Mouse (Mus musculus) right cerebral cortex, postnatal 25 days (tissue): ENCODE data around the gene Myo3b.

Experiments
- DNase-seq: peaks from one replicate; pipeline ENCODE4 v3.0.0; 2022

The Myo3b gene

DNA sequence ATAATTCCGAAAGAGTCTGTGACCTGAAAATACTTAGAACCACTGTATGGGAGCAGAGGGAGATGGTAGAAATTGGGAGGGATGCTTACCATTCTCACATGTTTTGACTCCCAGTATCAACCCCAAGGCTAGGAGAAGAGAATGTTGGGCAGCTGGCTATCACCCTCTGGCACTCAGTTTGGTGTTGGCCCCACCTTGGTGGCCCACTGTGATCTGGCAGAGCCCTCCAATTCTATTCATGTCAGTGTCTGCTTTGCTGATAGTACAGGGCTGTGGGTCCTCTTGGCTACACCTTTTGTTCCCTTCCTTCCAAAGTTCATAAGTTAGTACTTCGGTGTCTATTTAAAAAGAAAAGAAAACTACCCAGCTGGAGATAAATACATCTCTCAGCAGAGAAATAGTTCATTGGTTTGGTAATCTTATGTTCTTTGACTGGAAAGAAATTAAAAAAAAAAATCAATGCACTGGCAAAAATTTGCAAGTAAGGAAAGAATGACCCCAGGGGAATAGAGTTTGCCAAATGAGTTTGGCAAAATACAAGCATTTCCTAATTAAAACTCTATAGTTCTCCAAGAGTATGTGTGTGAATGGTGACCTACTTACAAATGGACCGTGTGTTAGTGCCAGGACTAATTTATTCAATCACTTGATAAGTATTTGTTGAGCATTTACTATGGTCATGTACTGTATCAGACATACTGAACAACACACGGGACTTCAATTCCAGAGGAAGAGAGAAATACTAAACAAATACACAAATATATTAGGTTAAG is 98.5 kb downstream of the Myo3b start:
- DNase-seq = no peak

DNA sequence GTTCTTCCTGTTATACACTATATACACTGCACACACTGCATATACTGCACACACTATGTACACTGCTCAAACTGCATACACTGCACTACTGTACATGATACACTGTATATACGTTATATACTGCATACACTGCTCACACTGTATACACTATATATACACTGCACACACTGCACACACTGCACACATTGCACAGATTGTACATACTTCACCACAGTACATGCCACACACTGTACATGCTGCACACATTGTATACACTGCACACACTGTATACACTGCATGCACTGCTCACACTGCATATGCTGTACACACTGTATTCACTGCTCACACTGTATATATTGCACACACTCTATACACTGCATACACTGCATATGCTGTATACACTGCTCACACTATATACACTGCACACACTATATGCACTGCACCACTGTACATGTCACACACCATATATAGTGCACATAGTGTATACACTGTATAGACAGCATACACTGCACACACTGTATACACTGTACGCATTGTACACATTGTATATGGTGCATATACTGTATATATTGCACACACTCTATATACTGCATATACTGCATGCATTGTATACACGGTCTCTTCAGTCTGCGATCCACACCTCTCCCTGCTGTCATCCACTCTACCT is 104.7 kb downstream of the Myo3b start:
- no peak for DNase-seq

DNA sequence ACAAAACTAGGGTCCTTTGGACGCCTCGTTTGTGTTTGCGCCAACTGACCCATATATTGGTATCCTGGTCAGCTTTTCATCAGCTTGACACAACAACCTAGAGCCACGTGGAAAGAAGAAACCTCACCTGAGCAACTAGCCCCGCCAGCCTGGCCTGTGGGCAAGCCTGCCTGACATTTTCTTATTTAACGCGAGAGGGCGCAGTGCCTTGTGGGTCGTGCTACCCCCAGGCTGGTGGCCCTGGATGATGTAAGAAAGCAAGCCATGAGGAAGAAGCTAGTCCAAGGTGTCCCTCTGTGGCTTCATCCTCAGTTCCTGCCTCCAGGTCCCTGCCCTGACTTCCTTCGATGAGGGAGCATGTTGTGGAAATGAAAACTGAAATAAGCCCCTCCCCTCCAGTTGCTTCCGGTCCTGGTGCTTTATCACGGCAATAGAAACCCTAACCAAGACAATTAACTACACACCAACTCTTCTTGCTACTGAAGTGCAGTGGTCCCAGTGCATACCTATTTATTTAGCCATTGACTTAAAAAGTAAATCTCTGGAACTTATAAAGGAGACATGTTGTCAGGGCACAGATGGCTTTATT is 108.2 kb downstream of the Myo3b start:
- DNase-seq = no peak

DNA sequence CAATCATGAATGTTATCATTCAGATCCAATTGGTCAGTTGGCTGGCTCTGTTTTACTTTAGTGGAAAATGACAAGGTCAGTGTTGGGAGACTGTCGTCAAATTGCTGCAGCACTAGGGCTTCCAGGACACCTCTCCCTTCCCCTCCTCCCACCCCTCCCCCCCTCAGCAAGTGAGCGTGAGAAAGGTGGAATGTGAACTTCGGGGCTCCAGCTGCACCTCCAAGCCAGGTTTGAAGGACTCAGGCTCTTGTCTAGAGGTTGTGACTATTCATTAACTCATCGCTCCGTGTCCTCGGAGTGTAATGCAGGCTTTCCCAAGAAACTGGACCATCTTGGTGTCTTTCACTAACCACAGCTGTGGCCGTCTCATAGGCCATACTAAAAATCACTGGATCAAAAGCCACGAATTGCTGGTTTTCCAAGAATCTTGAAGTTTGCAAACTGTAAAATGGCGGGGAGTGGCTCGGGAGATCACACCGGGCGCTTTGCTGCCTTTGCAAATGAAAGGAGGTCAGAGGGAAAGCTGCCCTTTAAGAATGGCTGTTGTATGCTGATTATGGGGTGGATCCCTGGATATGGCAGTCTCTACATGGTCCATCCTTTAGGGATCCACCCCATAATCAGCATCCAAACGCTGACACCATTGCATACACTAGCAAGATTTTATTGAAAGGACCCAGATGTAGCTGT is 110.0 kb downstream of the Myo3b start:
- no peak for DNase-seq

DNA sequence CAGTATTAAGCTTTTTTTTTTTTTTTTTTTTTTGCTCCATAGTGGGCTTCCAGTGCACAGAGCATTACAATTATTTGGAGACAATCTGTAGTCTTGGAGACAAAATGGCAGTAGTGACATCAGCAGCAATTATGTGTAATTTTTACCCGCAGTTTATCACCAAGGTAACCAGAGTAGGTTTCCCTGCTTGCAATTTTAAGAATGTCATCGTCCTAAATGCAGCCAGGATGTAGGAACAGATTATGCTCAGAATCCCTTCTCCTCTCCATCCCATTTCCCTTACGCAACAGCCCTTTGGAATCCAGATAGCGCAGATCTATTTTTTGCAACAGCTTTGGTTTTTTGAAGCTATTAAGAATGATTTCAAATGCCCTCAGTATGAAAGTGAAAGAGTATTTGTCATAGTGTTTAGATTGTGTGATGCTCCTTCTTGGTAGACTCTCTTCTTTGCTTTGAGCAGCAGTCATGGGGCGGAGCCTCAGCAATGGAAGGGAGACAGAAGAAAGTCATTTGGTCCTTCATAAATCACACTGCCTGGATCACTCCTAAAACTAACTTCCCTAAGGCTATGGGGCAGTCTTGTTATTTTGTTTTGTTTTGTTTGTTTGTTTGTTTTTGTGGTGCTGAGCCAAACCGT is 111.6 kb downstream of the Myo3b start:
- DNase-seq = no peak

DNA sequence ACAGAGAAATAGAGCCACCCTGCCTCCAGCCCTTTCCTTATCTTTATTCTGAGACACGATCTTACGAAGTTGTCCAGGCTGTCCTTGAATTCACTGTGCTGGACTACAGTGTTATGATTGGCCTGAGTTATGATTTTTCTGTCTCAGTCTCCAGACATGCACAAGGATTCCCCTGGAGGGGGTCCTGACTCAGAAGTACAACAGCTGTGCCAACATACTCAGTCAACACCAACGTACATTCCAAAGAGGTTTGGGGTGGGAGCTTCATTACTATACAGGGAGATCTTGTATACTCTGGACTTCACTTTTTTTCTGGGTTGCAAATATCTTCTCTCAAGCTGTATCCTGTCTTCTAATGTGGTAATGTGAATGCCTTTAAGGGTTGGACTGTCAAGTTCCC is 113.0 kb downstream of the Myo3b start:
- no peak for DNase-seq

DNA sequence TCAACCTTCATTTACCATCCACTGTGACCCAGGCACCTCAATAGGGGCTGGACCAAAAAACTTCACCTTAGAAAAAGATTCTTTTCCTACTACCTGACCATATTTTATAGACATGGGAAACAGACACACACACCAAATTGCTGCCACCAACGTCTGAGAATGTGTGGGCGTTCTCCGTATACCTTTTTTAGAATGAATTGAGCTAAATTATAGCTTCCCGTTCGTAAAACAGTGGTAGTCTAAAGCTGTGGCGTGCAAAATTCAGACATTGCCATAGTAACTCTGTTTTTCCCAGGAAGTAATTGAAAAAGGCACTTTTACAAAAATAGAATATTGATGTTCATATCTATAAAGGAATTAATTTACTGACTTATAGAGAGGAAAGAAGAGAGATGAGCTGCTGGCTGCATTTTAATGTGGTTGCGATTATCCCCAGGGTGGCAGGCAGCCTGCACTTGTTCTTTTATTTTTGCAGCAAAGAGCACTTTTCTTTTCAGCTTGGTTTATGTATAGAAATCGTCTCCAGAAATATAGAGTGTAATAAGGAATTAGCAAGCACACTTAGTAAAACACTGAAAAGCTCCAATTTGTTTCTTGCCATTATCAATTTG is 116.4 kb downstream of the Myo3b start:
- DNase-seq = no peak

DNA sequence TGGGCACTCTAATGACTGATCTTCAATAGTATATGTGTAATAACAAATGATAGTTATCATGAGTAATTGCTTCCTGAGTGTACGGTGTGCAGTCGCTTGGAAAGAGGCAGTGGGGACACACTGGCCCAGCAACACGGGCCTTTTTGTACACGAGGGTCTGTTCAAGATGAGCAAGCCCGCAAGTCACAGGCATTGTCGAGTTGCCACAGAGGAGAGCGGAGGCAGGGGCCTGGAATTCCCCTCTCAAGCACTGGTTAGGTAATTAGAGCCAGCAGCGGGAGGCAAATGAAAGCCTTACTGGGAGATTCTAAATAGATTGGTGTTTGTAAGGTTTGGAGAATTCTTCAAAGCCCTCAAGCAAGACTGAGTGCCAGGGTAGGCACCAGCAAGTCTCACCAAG is 120.6 kb downstream of the Myo3b start:
- no peak for DNase-seq

DNA sequence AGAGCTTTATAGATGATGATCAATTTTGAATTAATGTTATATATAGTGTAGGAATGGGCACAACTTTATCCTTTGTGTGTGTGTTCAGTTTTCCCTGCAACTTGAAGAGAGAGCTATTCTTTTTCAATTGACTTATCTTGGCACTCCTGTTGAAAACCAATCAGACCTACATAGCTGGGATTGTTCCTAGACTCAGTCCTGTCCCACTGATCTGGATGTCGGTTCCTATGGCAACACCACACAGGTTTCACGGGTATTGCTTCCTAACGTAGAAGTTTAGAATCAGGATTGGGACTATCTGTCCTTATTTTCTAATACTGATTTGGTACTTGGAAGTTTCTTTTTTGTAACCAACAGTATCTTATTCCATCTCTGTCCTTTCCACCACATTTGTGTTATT is 127.3 kb downstream of the Myo3b start:
- DNase-seq = no peak

DNA sequence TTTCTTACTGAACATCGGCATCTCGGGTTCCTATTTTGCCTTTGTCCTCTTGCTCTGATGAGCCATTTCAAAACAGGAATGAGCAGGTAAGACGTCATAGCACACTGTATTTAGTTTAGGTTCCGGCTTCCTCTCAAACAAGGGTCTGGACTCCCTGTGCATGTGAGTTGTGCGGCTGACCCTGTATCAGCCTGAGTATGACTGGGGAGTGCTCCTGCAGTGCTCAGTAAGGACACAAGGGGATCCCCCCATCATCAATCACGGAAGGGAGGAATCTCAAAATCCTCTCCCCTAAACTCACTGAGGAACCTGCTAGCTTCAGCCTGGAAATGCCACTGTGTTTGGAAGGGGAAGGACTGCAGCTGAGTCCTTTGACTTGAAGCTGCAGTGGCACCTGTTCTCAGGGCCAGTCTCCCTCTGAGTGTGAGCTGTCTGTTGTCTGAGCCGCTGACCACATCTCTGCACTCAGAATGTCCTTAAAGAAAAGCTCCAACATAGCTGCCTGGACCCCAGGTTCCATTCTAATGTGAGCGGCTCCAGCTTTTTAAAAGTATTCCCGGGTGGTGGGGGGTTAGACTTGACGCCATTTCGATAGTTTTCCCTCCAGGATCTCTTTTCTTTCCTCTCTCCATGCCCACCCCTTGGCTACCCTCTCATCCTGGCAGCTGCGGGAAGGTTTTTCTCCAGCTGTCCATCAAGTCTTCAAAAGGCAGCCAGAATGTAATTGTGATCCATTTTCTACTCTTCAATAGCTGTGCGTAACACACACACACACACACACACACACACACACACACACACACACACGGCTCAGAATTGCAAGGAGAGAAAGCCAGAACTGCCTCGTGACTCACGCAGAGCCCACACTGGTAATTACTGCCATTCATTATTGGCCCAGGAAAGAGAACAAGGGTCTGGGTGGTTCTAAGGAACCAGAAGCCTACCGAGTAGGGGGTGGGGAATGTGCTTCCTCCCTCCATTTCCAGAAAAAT is 129.3 kb downstream of the Myo3b start:
- peak; percentile 29 for DNase-seq

DNA sequence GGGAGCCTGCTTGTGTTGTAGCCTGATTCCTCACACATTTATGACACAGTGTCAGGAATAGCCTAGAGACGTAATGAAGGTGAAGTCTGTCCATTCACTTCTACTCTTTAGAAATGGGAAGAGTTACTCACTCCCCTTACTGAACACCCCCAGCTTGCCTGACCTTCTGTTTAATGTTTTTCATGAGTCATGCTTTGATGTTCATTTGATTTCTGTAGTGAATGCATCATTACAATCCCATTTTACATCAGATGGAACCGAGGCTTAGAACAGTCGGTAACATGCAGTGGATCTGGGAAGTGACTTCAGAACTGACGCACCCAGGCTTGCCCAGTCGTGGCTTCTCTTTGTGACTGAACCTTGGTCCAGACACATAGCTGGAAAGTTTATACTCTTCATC is 131.5 kb downstream of the Myo3b start:
- DNase-seq = no peak

DNA sequence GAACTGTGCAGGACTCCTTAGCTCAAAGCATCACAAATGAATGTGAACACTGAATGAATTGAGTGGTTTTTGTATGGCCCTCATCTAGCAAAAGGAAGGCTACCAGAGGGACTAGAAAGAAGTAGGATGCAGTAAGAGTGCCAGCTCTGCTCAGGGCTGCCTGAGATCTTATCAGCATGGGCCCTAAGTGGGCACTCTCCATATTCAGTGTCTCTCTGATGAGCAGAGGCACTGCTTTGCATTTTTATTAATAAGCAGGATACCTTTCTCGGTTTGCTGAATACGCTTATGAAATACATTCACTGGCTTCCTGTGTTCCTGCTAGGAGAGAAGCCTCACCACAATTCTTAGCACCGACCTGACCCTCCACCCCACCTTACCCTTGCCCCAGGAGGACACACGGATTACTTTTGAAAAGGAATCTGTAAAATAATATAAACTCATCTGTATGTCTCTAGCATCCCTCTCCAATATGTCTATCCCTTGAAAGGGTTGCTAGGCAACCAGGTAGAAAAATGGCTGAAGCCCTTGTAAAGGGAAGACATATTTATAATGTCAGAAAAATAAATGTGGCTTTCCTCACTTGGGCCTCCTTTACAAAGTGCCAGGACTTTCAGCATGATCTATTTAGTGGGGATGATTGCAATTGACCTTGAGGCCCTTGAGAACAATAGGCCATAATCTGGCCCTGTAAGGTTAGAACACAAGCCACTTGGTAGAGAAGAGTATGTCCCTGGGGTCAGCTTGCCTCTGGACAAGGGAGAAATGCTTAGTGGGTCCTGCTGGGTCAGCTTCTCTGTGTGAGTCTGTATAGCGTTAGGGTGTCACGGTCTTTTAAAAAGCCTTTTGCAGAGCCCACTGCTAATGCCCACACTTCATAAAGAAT is 138.1 kb downstream of the Myo3b start:
- DNase-seq = no peak

DNA sequence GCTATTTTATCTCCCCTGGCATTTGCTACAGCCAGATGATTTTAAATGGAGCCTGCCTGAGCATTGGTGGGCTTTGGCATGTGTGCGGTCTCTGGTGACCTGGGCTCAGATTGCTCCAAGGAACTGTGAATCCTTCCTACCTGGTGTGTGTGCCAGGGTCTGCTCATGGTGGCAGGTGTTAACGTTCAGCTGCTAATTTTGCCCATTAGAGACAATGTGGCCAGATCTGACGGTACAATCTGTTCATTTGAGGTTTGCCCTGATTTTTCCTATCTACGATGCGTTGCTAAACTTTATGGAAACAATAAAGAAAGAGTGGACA is 138.7 kb downstream of the Myo3b start:
- no peak for DNase-seq

DNA sequence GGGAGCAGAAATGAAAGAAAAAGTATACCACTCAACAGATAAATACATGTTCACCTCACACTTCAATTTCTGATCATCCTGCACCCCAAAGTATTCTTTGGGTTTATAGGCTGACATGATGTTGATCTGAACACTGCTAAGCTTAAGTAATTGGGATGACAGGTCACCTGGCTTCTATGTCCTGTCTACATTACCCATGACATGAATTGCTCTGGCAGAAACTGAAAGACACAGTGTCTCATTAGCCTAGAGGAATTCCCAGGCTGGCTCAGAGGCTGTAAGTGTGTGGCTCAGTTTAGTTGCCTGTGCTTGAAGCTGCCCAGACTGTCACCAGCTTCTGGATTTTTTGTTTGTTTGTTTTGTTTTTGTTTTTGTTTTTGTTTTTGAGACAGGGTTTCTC is 139.3 kb downstream of the Myo3b start:
- DNase-seq = no peak

DNA sequence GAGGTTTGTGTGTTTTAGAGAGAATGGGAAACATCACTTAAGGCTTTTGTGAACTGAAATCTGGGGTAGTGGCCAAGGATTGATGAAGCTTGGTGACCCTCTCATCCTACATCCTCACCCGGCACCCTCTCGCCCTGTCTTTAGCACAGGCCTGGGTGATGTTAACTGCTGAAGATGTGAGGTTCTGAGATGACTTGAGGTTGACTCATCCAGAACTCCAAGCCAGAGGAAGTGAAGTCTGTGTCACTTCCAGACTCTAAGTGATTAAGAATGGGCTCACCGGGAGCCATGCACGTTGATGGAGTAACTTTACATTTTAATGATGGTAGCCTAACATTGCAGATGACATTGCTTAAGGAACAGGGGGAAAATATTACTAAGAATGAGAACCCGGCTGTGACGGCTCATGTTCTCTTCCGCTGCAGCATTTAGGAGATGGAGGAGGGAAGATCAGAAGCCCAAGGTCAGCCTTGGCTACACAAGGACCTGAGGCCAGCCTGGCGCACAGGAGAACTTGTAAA is 143.3 kb downstream of the Myo3b start:
- DNase-seq = no peak

DNA sequence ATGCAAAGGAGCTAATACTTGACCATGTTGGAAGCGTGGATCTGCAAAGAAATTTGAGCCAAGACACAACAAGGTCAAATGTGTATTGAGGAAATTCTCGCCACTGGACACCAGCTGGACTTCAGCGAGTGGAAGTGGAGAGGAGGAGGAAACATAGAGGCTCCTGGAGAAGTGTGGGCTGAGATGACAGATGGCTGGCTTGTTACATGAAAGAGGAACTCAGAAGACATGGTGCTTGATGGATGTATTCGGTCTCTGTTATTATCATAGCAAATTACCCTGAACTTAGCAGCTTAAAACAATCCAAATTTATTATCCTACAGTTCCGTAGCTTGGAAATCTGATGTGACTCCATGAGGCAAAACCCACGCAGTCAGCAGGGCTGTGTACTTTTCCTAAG is 148.1 kb downstream of the Myo3b start:
- DNase-seq = no peak

DNA sequence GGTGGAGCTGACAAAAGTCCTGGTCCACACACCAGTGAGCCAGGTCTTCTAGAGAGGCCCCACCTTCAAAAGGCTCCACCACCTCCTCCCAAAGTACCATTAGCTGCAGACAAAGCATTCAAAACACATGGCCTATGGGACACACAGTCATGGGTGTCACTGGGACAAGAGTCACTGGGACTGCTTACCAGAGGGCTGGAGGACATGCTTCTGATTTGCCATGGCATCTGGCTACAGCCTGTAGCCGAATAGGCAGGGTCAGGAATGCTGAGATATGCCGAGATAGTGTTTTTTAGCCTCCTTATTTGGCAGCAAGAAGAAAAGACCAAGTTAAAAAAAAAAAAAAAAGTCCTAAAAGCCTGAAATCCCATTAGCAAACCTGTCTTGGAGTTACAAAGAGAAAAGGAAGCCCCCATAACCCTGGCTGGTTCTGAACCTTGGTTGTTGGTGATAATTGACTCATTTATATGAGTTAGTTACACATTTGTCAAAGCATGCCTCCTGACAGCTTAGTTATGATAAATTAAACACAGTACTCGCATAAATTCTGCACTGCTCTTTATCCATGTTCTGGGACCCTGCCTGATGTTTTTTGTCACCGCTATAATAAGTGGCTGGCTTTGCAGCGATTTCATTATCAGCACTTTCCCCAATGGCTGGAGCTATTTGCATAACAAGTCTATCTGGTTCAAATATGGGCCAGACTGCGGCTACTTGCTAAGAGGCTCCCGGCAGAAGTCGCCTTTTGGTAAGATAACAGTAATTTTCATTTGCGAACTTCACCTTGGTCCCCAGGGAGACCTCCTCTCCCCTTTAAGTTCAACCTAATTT is 156.7 kb downstream of the Myo3b start:
- no peak for DNase-seq

DNA sequence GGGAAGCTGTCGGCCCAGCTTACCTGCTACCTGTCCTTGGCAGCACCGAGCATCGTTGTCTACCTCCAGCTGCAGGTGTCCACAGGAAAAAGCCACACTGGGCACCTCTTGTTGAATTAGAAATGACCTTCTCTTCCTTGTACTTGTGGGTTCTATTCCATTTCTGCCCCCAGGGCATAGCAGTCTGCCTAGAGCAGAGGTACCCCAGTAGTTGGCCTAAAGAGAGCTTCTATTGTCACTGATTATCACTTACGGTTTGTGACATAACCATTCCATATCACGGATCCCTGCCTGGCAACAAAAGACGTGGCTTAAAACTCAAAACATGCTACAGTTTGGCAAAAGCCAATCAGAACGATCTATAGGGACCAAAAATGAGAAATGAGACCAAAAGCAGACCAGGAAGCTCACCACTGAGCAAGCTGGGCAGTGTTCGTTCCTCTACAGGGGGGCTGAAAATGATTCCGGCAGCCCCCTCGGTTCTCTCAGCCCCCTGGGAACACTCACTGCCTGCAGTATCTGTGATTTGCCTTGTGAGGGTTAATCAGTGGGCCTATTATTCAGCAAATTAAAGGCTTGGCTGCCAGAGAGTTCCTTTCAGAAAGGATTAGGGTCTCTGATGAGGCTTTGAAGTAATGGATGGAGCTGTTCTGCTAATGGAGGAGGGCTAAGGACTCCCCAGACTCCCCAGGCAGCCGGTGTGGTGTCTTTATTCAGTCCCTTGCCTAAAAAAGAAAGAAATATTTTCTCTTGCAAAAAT is 163.1 kb downstream of the Myo3b start:
- DNase-seq = no peak
